Mouse (Mus musculus) cortical plate, adult 2 months (tissue): ENCODE measurements around the gene Lmcd1.

ENCODE experiments used
- CTCF ChIP-seq: fragments of 200-500 bp; IDR thresholded peaks from 2 replicates; pipeline ENCODE4 v1.5.1; 2011; ENCODE audit warnings: mild to moderate bottlenecking, control low read depth, low read length; ENCODE audit not compliant: insufficient read depth; ENCODE audit errors: extremely low read depth
- POLR2A ChIP-seq: fragments of 200-500 bp; IDR thresholded peaks from 2 replicates; pipeline ENCODE4 v1.6.1; 2011; ENCODE audit warnings: mild to moderate bottlenecking, low read length, control low read depth; ENCODE audit not compliant: insufficient read depth; ENCODE audit errors: extremely low read depth

- TF ChIP-seq POLR2A (no peak), CTCF (no peak)
Measured at GRCm38 (mm10) chr6:112280161-112280560, 6.6 kb downstream of the Lmcd1 start.
